Mouse (Mus musculus): ENCODE measurements at regions not wholly inside any gene's neighbourhood (a gene's known extent, or its start where the extent isn't known, plus 50 kb on each side); places are given as distances from the start of the nearest gene placed in this dataset.

- no peak for TF ChIP-seq CTCF (IDR thresholded peaks at IDR 0.05; ENCODE audit: low read depth, low read length)
- TF ChIP-seq POLR2A (IDR thresholded peaks at IDR 0.05; ENCODE audit: insufficient read depth, low read length) = no peak
- TF ChIP-seq EP300 (IDR thresholded peaks at IDR 0.05; ENCODE audit: insufficient read depth, low read depth, low read length) = no peak
Measured at GRCm38 (mm10) chrX:99325460-99325859, 145.6 kb downstream of the Pja1 start.
